Mouse (Mus musculus) gastrocnemius, postnatal 10 days (tissue): ENCODE measurements around the gene Hck. TPM values are rescaled to one million over a fixed set of nuclear protein-coding genes. Genes with fewer than 3 reads are reported as not detected.

ENCODE experiments used
- DNase-seq: peaks from one replicate; pipeline ENCODE4 v3.0.0; 2021; ENCODE audit warnings: mixed read lengths
- long read RNA-seq, 2 experiments: library from polyadenylated mRNA; stranded (forward); transcript quantifications; one replicate each; pipeline ENCODE4 v2.0.0; 2021
- total RNA-seq, 2 experiments: library from RNA; stranded (reverse); gene quantifications; 2 replicates each; pipeline ENCODE4 v1.2.3; 2021

Gene Hck
- total RNA-seq, result 1 to 10 TPM in 1 of 2 experiments, under 1 TPM in 1; 0.85 to 2.3 TPM
- long read RNA-seq, experiment 1, partial matches to known transcripts, result 0 of 2 reads
- long read RNA-seq, experiment 1, other reads (novel, unspliced or antisense), result 1 of 2 reads
- long read RNA-seq, experiment 2, partial matches to known transcripts, result 0 of 1 reads
- long read RNA-seq, experiment 2, other reads (novel, unspliced or antisense), result 1 of 1 reads

DNA sequence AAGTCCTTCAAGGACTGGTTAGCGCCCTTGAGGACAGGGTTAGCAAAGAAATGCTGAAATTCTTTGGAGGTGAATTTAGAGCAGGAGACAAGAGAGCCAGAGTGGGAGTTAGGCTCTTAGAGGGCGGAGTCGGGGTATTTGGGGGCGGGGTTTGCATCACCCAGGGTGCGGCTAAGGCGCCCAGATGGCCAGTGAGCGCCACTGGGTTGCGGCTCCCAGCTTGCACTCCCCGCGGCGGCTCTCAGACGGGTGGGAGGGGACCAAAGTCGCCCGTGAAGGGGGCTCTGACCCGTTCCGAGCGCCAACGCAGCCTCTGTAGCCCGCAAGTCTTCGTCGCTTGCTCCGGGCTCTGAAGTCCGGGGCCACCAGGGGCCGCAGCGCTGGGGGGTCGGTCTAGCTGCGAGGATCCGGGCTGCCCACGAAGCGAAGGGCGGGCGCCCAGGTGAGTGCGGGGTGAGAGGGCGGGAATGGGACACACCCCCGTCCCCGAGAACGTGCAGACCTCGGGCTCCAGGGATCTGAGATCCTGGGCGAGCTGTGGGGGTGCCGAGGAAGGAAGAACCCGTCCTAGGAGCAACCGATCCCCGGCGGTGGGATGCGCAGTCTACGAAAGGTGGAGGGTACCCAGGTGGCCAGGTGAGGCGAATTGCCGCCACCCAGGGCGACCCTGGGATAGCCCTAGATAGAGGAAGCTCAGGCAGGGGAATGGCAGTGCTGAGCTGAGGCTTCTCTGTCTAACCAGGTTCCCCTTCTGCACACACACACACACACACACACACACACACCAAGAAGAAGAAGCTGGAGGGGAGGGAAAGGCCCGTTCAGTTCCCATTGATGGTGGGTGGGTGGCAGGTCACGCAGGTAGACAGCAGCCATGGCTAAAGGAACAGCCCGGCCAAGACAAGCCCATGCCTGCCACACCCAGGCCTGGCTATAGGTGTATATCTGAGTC, at the start of gene Hck:
TSS of gene Hck (plus strand) at position 156 of the 952 bp plus-strand sequence.
- peak; percentile 56 for DNase-seq

DNA sequence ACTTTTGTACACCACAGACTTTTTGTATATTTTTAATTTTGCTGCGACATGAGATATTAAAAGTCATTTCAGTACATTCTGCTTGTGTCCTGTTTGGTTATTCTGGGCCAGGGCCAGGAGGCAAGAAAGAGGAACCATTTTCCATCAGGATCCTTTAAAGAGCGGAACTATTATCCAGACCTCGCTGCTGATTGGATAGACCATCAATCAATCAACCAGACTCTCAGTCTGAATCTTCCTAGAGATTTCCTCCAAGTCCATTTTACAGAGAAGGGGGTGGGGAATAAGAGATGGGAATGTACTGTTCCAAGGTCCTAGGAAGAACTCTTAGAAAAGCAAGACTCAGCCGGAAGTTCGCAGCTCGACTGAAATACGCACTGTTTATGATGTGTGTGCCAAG, 48.1 kb upstream of the Hck start:
- DNase-seq, result no peak

DNA sequence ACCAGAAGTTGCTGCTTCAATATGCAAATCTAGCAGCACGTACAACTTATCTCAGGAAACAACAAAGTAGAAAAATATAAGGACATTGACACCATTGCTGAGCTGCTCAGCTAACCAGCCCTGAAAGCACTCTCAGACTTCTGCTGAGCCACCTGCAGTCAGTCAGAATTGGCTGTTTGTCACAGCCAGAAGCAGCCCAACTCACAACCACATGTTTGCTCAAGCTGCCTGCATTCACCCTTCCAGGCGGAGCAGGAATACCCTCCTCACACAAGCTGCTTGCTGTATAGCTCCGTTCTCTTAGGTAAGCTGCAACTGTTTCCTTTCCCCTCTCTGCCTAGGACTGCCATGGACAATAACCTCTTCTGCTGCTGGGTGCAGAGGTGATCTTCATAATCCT, 44.9 kb upstream of the Hck start:
- no peak for DNase-seq

DNA sequence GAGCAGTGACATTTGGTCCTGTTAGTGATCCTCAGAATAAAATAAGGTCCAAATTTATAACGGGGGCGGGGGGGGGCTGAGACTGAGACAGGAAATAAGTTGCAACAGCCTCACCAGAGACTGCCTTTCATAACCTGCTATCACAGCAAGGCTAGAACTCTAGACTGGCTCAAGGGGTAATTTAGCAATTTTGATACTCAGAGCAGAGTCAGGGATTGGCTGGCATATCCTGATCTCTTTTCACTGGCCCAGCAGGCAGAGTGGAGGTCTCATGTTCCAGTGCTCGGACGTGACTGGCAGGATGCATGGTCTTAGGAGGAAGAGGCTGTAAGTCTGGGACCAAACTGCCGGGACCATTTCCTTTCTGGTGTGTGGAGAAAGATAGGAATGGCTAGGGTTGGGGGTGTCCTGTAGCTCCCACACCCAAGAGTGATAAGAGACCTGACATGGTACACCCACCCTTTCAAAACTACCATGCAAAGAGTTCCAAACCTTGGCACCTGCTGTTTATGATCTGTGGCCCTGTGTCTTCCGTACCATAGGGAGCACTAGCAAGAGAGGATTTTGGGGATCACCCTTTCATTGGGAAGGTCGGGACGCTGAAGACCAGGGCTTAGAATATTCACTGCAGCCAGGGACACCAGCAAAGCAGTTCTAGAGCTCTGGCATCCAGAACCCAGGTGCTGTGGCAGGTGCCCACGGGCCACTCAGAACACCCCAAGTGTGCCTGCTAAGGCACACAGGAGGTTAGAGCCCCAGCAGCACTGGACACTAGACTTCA, 43.9 kb upstream of the Hck start:
- DNase-seq, result no peak

DNA sequence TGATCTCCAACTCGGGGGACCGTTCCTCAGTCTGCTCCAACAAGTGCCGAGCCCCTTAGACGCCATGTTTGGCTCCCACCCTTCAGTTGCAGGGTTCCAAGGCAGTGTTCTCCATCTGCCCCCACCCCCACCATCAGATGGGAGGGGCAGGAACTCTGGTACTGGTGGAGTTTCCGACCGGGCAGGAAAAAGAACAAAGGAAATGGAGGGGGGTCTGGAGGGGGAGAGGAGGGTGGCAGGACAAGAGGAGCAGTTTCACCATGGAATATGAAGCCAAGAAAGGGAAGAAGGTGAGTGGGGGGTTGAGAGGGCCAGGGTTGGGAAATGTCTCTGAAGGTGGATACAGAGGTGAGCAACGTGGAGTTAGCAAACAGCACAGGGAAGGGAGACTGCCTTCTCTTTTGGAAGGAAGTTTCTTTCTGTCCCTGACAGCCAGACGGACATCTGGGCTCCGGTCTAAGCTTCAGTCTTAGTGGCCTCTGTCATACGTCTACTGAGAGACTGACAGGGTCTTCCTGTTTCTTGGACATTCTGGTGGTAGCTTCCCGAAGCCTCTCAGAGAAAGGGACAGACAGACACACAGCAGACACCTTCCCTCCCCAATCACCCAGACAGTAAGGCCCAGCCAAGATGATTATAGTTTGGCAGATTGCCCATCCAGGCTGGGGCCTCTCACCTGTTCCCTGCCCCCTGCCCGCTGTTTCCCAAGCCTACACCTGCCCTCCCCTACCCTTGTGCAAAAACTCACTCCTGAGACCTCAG, 42.3 kb upstream of the Hck start, which contains the start of gene Ccm2l:
TSS of gene Ccm2l (plus strand) at position 209 of the 762 bp plus-strand sequence.
- DNase-seq, result no peak

DNA sequence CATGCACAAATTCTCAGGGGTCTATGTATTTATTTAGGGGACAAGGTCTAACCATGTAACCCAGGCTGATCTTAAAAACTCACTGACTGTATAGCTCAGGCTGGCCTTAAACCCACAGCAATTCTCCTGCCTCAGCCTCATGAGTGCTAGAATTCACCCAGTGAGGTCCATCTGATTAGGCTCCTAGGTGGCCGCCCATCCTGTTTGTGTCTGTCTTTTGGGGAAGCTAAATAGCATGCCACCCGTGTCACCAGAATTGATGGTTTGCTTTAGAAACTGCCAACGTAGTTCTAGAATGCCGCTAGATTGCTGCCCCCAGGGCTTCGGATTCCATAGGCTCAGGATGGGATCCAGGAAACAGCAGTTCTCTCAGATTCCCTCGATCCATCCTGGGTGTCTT, 41.3 kb upstream of the Hck start:
- DNase-seq, result no peak

DNA sequence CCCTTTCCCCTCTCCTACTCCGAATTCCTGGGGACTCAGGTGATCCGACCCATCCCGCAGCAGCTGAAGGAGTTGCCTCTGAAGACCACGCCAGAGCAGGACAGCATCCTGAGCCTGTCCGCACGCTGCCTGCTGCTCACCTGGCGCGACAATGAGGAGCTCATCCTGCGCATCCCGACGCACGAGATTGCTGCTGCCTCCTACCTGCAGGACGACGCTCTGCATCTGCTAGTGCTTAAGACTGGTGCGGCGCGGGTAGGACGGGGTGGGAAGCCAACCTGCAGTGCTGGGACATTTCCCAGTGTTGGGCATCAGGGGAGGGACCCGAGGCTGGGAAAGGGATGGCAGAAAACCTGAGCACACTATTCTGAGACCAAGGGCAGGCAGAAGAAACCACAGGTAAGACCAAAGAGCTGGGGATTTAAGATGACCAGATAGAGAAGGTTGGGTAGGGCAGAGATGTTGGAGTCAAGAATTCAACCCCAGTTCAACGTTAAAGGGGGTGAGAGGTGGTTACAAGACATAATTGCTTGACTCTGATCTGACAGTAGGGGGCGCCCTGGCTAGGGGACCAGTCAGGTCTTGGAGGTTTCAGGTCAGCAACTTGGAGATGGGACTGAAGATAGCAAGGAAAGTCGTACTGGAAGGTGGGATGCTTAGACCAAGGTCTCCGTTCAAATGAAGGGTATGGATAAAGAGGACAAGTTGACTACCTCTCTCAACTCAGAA, 37.3 kb upstream of the Hck start:
- peak; percentile 34 for DNase-seq

DNA sequence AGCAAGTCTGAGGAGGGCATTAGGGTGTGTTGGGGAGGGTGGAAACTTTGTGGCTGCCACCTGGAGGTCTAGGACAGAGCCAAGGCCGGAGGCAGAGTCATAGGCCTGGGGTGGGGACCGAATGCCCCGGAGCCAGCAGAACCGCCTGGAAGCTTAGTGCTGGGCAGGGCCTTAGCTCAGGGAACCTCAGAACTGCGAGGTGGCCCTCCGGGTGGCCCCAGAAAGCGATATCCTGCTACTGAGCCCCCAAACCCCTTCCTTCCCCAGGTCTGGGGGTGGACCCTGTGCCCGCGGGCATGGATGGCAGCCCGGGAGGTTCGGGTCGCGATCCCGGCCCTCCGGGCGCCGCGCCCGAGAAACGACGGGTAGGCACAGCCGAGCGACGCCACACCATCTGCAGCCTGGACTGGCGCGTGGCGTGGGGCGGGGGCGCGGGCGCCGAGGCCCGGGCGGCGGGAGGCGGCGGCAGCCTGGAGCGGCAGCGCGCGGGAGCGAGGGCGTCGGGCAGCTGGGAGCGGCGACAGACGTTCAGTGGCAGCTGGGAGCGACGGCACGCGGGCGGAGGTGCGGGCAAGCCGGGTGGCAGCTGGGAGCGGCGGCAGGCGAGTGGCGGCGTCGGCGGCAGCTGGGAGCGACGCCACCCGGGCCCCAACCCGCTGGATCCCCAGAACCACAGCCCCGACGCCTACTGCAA, 36.6 kb upstream of the Hck start:
- peak; percentile 33 for DNase-seq

DNA sequence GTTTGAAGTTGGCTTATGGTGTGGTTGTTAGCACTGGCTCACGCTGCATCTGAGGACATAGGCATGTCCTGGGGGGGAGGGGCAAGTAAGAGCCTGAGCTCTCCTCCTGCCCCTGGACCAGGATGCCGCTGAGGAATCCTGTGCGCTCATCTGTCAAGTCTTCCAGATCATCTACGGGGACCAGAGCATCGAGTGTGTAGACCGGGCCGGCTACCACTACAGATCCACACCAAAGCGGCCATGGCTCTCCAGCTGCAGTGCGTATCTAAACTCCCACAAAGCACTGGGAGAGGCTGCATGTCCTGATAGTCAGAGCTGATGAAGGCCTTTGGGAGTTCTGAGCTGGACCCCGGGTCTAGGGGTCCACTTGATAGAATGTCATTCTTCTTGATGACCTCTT, 33.6 kb upstream of the Hck start:
- no peak for DNase-seq

DNA sequence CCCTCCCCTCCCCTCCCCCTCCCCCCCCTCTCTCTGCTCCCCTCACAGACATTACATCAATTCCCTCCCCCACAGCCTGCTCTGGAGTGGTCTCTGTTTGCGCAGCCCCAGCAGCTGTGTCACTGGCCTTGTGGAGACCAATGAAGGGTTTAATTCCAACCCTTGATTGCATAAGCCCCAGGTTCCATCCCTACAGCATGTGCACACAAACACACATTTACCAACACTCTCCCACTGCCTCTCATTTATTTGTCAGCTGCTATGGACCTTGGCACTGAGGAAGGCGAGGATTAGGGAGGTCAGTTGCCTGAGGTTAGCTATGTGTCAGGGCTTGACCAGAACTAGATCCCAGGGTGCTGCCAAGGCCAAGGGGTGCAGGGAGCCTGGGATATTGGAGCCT, 32.3 kb upstream of the Hck start:
- no peak for DNase-seq

DNA sequence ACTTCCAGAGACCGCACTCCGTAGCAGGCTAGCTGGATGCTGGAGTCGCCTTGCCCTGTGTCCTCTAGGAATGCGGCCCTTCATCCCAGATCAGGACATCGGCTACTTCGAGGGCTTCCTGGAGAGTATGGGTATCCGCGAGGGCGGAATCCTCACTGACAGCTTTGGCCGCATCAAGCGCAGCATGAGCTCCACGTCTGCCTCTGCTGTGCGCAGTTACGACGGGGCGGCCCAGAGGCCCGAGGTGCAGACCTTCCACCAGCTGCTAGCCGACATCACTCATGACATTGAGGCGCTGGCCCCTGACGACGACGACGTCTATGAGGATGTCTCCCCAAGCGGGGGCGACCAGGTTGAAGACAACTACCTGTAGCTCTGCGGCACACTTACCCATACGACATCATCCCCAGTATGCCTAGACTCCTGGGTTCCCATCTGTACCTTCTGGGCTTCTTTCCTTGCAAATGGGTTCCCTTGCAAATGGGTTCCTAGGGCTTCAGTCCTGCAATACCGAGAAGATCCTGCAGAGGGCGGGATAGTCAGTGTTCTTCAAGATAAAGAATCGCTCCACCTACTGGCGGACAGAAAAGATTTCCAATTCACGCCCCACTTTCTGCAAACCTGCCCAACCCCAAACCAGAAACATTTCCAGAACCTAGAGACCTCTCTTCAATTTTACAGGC, 27.3 kb upstream of the Hck start:
- DNase-seq, result peak; percentile 76

DNA sequence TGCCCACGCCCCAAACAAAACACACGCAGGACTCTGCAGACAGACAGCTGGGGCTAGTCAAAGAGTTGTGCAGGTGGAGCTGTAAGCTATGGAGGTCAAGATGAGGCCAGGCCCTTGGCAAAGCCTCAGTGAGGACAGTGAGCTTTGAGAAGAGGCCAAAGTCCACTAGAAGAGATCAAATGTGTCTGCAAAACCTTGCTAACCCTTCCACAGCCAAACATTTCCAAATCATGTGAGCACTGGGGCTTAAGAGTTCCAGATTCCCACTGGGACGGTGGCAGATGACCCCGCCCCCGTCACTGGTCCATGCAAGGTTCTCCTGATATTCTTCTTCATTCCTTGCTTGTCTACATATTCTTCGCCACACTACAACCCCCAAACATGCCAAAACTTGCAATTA, 26.4 kb upstream of the Hck start:
- DNase-seq, result no peak

DNA sequence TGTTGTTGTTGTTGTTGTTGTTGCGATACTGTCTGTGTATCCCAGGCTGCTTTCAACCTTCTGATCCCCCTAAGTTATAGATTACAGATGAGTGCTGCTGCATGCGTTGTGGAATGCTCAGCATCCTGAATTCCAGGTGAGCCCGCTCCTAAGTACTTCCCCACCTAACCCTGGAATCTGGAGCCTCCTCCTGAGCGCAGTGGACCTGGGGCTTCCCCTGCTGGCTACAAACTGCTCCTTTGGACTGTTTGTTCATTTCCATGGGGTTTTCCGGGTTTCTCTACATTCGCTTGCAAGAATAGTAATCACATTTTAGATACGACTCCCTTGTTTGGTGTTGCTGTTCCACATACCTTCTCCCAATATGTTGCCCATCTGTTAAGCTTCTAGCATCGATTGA, 25.0 kb upstream of the Hck start:
- DNase-seq, result no peak

DNA sequence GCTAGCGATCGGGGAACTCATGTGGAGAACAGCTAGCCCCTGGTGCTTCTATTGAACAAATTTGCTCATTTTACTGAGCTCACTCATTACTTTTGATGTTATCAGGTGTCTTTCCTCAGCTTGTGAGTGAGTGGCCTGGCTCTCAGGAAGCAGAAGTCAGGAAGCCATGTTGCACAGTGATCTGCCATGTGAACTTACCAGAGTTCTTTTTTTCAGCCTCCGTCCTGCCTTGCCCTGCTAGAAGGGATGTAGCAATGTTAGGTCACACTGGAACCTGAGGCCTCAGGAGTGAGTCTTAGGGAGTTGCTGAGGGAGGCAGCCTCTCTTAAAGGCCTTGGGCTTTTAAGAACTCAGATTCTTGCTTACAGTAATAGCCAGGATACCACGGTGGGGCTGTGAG, 24.4 kb upstream of the Hck start:
- no peak for DNase-seq

DNA sequence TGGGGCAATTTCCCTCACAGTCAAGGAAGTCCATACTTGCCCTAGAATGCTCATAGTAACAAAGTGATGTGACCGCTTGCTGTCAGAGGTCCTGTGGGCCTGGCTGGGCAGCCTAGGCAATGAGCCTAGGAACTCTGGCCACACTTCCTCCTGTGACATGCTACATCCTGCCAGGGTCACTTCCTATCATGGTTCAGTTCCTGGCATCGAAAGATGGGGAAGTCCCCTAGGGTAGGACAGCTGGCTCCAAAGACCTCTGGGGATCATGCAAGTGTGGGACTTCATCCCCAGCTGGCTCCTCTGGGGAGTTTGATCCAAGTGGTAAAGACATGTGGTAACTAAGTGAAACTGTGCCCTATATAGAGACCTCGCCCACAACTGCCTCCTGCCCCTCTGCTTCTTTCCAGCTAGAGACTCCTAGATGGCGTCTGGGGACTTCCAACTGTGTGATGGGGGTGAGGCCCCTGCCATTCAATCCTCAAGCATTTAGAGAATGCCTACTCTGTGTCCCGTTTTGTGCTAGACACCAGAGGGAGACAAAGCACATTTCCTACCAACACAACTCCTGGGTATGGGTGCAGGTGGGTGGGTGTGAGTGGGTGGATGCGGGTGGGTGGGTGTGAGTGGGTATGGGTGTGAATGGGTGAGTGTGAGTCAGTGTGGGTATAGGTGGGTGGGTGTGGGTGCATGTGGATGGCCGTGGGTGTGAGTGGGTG, 23.8 kb upstream of the Hck start:
- DNase-seq, result no peak

DNA sequence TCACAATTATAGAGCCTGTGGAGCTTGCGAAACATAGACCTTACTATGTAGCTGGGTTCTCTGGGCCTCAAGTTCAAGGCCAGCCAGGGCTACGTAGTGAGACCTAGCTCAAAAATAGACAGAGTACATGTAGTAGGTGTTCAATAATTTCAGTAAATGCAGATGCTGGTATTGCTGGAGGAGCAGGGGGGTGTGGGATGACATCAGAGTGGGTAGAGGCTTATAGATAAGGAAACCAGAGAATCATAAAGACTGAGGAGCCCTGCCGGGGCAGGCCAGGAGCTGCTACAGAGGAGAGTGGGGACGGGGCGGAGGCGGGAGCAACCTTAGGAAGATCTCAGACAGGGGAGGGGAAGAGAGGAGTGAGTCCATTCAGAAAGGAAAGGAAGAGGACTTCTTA, 22.7 kb upstream of the Hck start:
- no peak for DNase-seq

DNA sequence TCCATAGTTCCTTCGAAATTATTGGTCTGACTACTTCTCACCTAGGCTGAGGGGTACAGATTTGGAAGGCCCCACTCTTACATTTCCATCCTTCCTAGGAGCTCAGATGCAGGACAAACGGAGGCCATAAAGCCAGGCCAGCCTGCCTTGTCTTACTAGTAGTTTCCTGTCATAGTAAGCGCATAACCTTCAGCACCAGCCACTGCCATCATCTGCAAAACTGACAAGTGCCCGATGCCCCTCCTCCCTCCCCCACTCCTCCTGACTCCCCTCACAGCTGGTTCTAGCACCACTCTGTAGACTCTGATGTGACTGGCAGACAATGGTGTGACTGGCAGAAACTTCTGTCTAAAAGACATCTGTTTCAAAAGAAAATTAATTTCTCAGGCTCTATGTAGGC, 22.1 kb upstream of the Hck start:
- no peak for DNase-seq

DNA sequence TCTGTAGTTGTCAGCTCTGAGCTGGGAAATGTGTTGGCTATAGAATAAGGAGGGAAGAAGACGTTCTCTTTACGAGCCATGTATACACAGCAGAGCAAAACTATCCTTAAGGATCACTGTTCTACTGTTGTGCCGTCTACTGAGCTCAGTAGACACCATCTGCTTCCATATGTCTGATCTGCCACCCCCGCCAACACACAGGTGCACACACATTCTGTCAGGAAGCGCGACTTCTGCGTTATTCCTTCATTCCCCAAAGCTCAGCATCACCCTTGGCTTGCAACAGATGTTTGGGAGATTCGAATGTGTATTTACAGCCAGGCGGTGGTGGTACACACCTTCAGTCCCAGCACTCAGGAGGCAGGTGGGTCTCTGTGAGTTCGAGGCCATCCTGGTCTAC, 21.2 kb upstream of the Hck start:
- DNase-seq, result no peak

DNA sequence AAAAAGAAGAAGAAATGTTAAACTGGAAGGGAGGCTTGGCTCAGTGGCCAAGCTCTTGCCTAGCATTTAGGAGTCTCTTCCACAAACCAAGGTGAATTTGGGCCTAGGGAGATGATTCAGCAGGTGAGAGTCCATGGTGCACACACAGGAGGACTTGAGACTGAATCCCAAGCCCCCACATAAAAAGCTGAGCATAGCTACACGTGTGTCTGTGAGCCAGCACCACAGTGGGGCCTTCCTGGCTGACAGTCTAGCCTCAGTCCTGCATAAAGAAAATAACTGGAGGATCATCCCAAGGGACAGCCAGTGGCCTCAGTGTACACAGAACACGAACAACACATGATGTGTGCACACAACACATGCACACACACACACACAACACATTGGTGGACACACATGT, 19.0 kb upstream of the Hck start:
- DNase-seq, result no peak
